9 mouse cellular contexts compared by ENCODE assay signal in the genomic region with DNA sequence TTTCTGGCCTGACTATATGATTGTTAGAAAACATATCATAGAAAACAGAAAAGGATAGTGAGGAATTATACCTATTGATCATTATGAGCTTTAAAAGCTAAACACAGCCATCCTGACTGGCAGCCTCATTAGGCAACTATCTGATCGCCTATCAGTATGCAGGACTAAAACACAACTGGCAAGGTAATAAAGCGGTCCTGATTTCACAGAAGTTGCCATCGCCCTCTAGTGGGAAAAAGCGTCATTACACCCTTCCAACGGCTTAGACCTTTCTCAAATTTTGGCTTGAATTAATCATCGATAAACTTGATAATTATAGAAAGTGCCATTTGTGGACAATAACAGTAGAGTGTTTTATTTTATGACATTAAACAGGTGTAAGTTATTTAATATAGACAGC. TPM values are rescaled to one million over a fixed set of nuclear protein-coding genes. Genes with fewer than 3 reads are reported as not detected.
DNase-seq lines count a peak whose midpoint lies in the region; ATAC-seq lines count a peak whose summit lies in the region.
"Had no signal": no experiment of that assay in that cellular context is flagged by ENCODE, and none has a peak within 500 bp of the region (broad histone marks: within the 10 kb centered on the region; RNA-seq: fewer than 3 reads in every experiment).

No protein-coding gene starts in this region.

- intact Hi-C loops in gastrocnemius, postnatal 36 days (cut with DNase I): loop anchor here (10.0 kb wide), 1 partner anchor 590 kb away; no protein-coding TSS in a partner anchor

- 20% methylated on average over 6 of the region's 6 CpGs for WGBS in hindbrain, embryonic 10.5 days
- 16% methylated on average over 6 of the region's 6 CpGs for WGBS in hindbrain, embryonic 12.5 days

- no peaks in the 10 kb centered on the region for H3K9me3 ChIP-seq in hindbrain, embryonic 10.5 days
- no peaks in the 10 kb centered on the region for H3K9me3 ChIP-seq in hindbrain, embryonic 12.5 days (replicated peaks)
- H3K9me3 ChIP-seq: lung, embryonic 15.5 days had no signal

- no peak for ATAC-seq in hindbrain, embryonic 12.5 days (ENCODE audit: low FRiP score)

- DNase-seq in hindbrain, embryonic 10.5 days (ENCODE audit: low spot score): peak; percentile 39
- DNase-seq in NIH3T3 (ENCODE audit: low read depth): peak; percentile 82
- DNase-seq in cerebellum, postnatal 4 days (ENCODE audit: low spot score in 2 of 2): peak; percentile 45 to 75
- peak; percentile 16 to 24 for DNase-seq in gastrocnemius, postnatal 36 days
- DNase-seq in layer of hippocampus, adult 9-10 months (ENCODE audit: low spot score): peak; percentile 65
- DNase-seq in lung, postnatal 36 days: peak; percentile 70
- DNase-seq in right cerebral cortex, postnatal 4 days: peak; percentile 78

- no peak overlapping the region for H3K4me3 ChIP-seq in hindbrain, embryonic 10.5 days
- no peak overlapping the region for H3K4me3 ChIP-seq in hindbrain, embryonic 12.5 days
- H3K4me3 ChIP-seq: lung, embryonic 15.5 days had no signal

- no peaks in the 10 kb centered on the region for H3K27me3 ChIP-seq in hindbrain, embryonic 10.5 days (ENCODE audit: insufficient read depth, poor library complexity, severe bottlenecking)
- no peaks in the 10 kb centered on the region for H3K27me3 ChIP-seq in hindbrain, embryonic 12.5 days
- H3K27me3 ChIP-seq: lung, embryonic 15.5 days had no signal

- H3K27ac ChIP-seq in hindbrain, embryonic 10.5 days: no peak overlapping the region
- no peak overlapping the region for H3K27ac ChIP-seq in hindbrain, embryonic 12.5 days
- H3K27ac ChIP-seq: lung, embryonic 15.5 days had no signal

- H3K36me3 ChIP-seq in hindbrain, embryonic 10.5 days: no peaks in the 10 kb centered on the region
- no peaks in the 10 kb centered on the region for H3K36me3 ChIP-seq in hindbrain, embryonic 12.5 days
- H3K36me3 ChIP-seq: lung, embryonic 15.5 days had no signal

- H3K4me2 ChIP-seq in hindbrain, embryonic 12.5 days (replicated peaks): no peak overlapping the region
- H3K4me2 ChIP-seq: lung, embryonic 15.5 days had no signal

- H3K4me1 ChIP-seq in hindbrain, embryonic 10.5 days (replicated peaks): no peaks in the 10 kb centered on the region
- H3K4me1 ChIP-seq in hindbrain, embryonic 12.5 days: no peaks in the 10 kb centered on the region
- H3K4me1 ChIP-seq: lung, embryonic 15.5 days had no signal

- no peak overlapping the region for H3K9ac ChIP-seq in hindbrain, embryonic 12.5 days
- H3K9ac ChIP-seq: lung, embryonic 15.5 days had no signal

RNA-seq across cellular contexts. Expression of gene Alg10b, which starts 9.2 kb away (rescaled TPM):
- polyA plus RNA-seq in hindbrain, embryonic 10.5 days (2016; fragmentation: Nextera tagmentation; extraction: Ambion mirVana): 30.9 and 36.4 TPM in 2 replicates
- 49.2 and 53.5 TPM in 2 replicates for polyA plus RNA-seq in hindbrain, embryonic 12.5 days (2016; fragmentation: Nextera tagmentation; extraction: Ambion mirVana)
- 10 to 100 TPM; 12.1 to 15.1 TPM for total RNA-seq in gastrocnemius, postnatal 36 days (2021)

Comparison
In these comparisons a context has a peak if more than half of its experiments do, and no peak if none do; other contexts are left out.
1. DNase-seq: peak in every context shown above with its lines; median percentile 82 in NIH3T3; 78 in right cerebral cortex, postnatal 4 days; 70 in lung, postnatal 36 days; 65 in layer of hippocampus, adult 9-10 months; 60 in cerebellum, postnatal 4 days; 39 in hindbrain, embryonic 10.5 days; 20 in gastrocnemius, postnatal 36 days.